Mouse (Mus musculus) stomach, postnatal 0 days (tissue): ENCODE measurements around the gene Atxn2.
A peak's percentile ranks its signal among the peaks of the same experiment; 100 is the strongest.

Source experiments
- CTCF ChIP-seq: IDR thresholded peaks from 2 replicates; pipeline ENCODE4 v1.5.1; 2016; ENCODE audit warnings: antibody characterized with exemption, low read depth, mild to moderate bottlenecking, moderate library complexity
- EP300 ChIP-seq: optimal IDR thresholded peaks from 2 replicates; pipeline ENCODE3; 2016; ENCODE audit warnings: antibody characterized with exemption

GRCm38 (mm10) chr5:121782467-121782866 is 71.3 kb downstream of the Atxn2 start:
- TF ChIP-seq CTCF, result peak; percentile 63
- no peak for TF ChIP-seq EP300
